Mouse (Mus musculus): ENCODE measurements around the gene Gm10260. TPM values are rescaled to one million over a fixed set of nuclear protein-coding genes. Genes with fewer than 3 reads are reported as not detected.

Gene Gm10260
- polyA plus RNA-seq (2012; ENCODE audit: low replicate concordance), result 234 and 2,117 TPM in 2 replicates

DNA sequence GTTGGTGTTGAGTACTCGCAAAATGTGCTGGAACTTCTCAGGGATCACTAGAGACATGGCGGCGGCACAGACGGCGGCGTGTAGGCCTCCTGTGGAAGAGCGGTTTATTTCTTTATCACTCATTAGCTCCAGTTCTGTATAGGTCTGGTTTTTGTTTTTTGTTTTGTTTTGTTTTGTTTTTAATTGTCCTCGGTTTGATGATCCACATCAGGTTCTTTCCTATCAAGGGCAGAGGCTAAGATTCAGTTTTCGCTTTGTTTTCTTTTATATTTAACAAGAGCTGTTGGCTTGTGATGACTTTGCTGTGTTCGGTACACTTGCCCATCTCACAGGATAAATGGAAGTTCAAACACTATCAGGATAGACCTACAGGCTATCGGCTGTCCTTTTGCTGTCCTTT lies at the start of gene Gm10260:
Gene Gm10260, minus strand, starts transcription at position 101 of the 400 bp plus-strand sequence.

